25 mouse cellular contexts compared by ENCODE assay signal in genomic region chr15:80531026-80531425, GRCm38 (mm10). TPM values are rescaled to one million over a fixed set of nuclear protein-coding genes. Genes with fewer than 3 reads are reported as not detected.
DNase-seq lines count a peak whose midpoint lies in the region; ATAC-seq lines count a peak whose summit lies in the region.
"Had no signal": no experiment of that assay in that cellular context is flagged by ENCODE, and none has a peak within 500 bp of the region (broad histone marks: within the 10 kb centered on the region; RNA-seq: fewer than 3 reads in every experiment).

No protein-coding gene starts in this region.

- peak overlapping the region; percentile 63 for H3K4me2 ChIP-seq in liver, embryonic 12.5 days
- H3K4me2 ChIP-seq in intestine, embryonic 16.5 days (ENCODE audit: low read depth, low read length): no peak overlapping the region
- no peak overlapping the region for H3K4me2 ChIP-seq in kidney, embryonic 16.5 days (replicated peaks; ENCODE audit: low read depth, low read length)
- H3K4me2 ChIP-seq: heart, embryonic 11.5 days; lung, embryonic 15.5 days had no signal

- H3K9ac ChIP-seq in liver, embryonic 12.5 days: peak overlapping the region; percentile 61
- H3K9ac ChIP-seq in intestine, embryonic 16.5 days (ENCODE audit: low read depth, low read length): no peak overlapping the region
- H3K9ac ChIP-seq in kidney, embryonic 16.5 days (replicated peaks; ENCODE audit: low read length): no peak overlapping the region
- H3K9ac ChIP-seq: embryonic facial prominence, embryonic 12.5 days; limb, embryonic 13.5 days; lung, embryonic 15.5 days had no signal

- H3K4me3 ChIP-seq in liver, embryonic 12.5 days: no peak overlapping the region
- H3K4me3 ChIP-seq in intestine, embryonic 16.5 days (ENCODE audit: low read length): no peak overlapping the region
- no peak overlapping the region for H3K4me3 ChIP-seq in kidney, embryonic 16.5 days (ENCODE audit: low read length)
- H3K4me3 ChIP-seq: embryonic facial prominence, embryonic 12.5 days; gastrocnemius, adult 2 months; hindbrain, embryonic 12.5 days; limb, embryonic 13.5 days; lung, embryonic 15.5 days had no signal

- H3K9me3 ChIP-seq in liver, embryonic 12.5 days (replicated peaks): no peaks in the 10 kb centered on the region
- H3K9me3 ChIP-seq in intestine, embryonic 16.5 days (ENCODE audit: control insufficient read depth, low read length): no peaks in the 10 kb centered on the region
- no peaks in the 10 kb centered on the region for H3K9me3 ChIP-seq in kidney, embryonic 16.5 days (ENCODE audit: low read length)
- H3K9me3 ChIP-seq: embryonic facial prominence, embryonic 12.5 days; hindbrain, embryonic 12.5 days; limb, embryonic 13.5 days; lung, embryonic 15.5 days had no signal

- peaks cover 48% of the 10 kb centered on the region for H3K4me1 ChIP-seq in liver, embryonic 12.5 days
- no peaks in the 10 kb centered on the region for H3K4me1 ChIP-seq in intestine, embryonic 16.5 days (ENCODE audit: control insufficient read depth, insufficient read depth, low read length)
- H3K4me1 ChIP-seq in kidney, embryonic 16.5 days (ENCODE audit: insufficient read depth, low read length): no peaks in the 10 kb centered on the region
- H3K4me1 ChIP-seq: embryonic facial prominence, embryonic 12.5 days; limb, embryonic 13.5 days; lung, embryonic 15.5 days had no signal

- no peaks in the 10 kb centered on the region for H3K36me3 ChIP-seq in liver, embryonic 12.5 days
- H3K36me3 ChIP-seq in intestine, embryonic 16.5 days (ENCODE audit: control insufficient read depth, insufficient read depth, low read length): no peaks in the 10 kb centered on the region
- no peaks in the 10 kb centered on the region for H3K36me3 ChIP-seq in kidney, embryonic 16.5 days (ENCODE audit: insufficient read depth, low read length)
- H3K36me3 ChIP-seq: embryonic facial prominence, embryonic 12.5 days; hindbrain, embryonic 12.5 days; limb, embryonic 13.5 days; lung, embryonic 15.5 days had no signal

- DNase-seq in CD4-positive helper T cell, adult 2 months (ENCODE audit: low read depth, low spot score): peak; percentile 24
- DNase-seq in MN1 (ENCODE audit: low spot score): no peak
- DNase-seq: cerebellum, adult 8-10 months; forebrain, postnatal 0 days; gastrocnemius, adult 2 months; heart, postnatal 14 days; kidney, postnatal 4 days; layer of hippocampus, postnatal 36 days; lung, postnatal 4 days; midbrain, embryonic 14.5 days had no signal

- ATAC-seq in CD4-positive, CD25-positive, alpha-beta regulatory T cell, adult 4 months: peak; percentile 23
- peak; percentile 57 for ATAC-seq in liver, embryonic 12.5 days
- peak; percentile 39 for ATAC-seq in megakaryocyte-erythroid progenitor cell, adult 5-6 weeks (replicated peaks; ENCODE audit: low FRiP score, low TSS enrichment, poor library complexity, severe bottlenecking)
- ATAC-seq in intestine, embryonic 16.5 days: no peak
- ATAC-seq in kidney, embryonic 16.5 days (ENCODE audit: low FRiP score, low TSS enrichment): no peak

- 37% methylated on average over 9 of the region's 9 CpGs for WGBS in liver, embryonic 12.5 days (ENCODE audit: insufficient replicate concordance)
- WGBS in intestine, embryonic 16.5 days: 84% methylated on average over 9 of the region's 9 CpGs
- 78% methylated on average over 9 of the region's 9 CpGs for WGBS in kidney, embryonic 16.5 days

- peak overlapping the region; percentile 93 for H3K27ac ChIP-seq in liver, embryonic 12.5 days
- no peak overlapping the region for H3K27ac ChIP-seq in intestine, embryonic 16.5 days (ENCODE audit: low read length)
- no peak overlapping the region for H3K27ac ChIP-seq in kidney, embryonic 16.5 days (ENCODE audit: low read length)
- H3K27ac ChIP-seq: embryonic facial prominence, embryonic 12.5 days; gastrocnemius, adult 2 months; hindbrain, embryonic 12.5 days; limb, embryonic 13.5 days; lung, embryonic 15.5 days had no signal

- no peaks in the 10 kb centered on the region for H3K27me3 ChIP-seq in liver, embryonic 12.5 days (replicated peaks)
- H3K27me3 ChIP-seq in intestine, embryonic 16.5 days (replicated peaks; ENCODE audit: control insufficient read depth, insufficient read depth, low read length): no peaks in the 10 kb centered on the region
- H3K27me3 ChIP-seq in kidney, embryonic 16.5 days (ENCODE audit: insufficient read depth, low read length): no peaks in the 10 kb centered on the region
- H3K27me3 ChIP-seq: CH12.LX; embryonic facial prominence, embryonic 12.5 days; limb, embryonic 13.5 days; lung, embryonic 15.5 days had no signal

RNA-seq across cellular contexts. Expression of gene Enthd1, which starts 33.9 kb away (rescaled TPM):
- polyA plus RNA-seq in CD4-positive, CD25-positive, alpha-beta regulatory T cell, adult 4 months (2017; shearing (Covaris generic)): under 1 TPM in 1 of 2 experiments, not detected in 1; 0.24 TPM
- not detected in 2 replicates for polyA plus RNA-seq in liver, embryonic 12.5 days (2016; fragmentation: Nextera tagmentation; extraction: Ambion mirVana)
- not detected in 2 replicates for total RNA-seq in megakaryocyte-erythroid progenitor cell, adult 5-6 weeks (2014; fragmentation: Nextera tagmentation)
- not detected in 2 replicates for total RNA-seq in megakaryocyte-erythroid progenitor cell, adult 5-6 weeks (2017)
- polyA plus RNA-seq in intestine, embryonic 16.5 days (2015; fragmentation: Nextera tagmentation; extraction: Ambion mirVana): not detected in 2 replicates
- polyA plus RNA-seq in kidney, embryonic 16.5 days (2015; fragmentation: Nextera tagmentation; extraction: Ambion mirVana): not detected in 2 replicates
- total RNA-seq: CH12.LX; forebrain, postnatal 0 days; gastrocnemius, adult 2 months; heart, postnatal 14 days; layer of hippocampus, postnatal 36 days; MEL had no signal
- polyA plus RNA-seq: cortical plate, adult 2 months; embryonic facial prominence, embryonic 12.5 days; forebrain, postnatal 0 days; heart, embryonic 11.5 days; hindbrain, embryonic 12.5 days; kidney, embryonic 14.5 days; limb, embryonic 13.5 days; lung, embryonic 15.5 days; midbrain, embryonic 14.5 days; stomach, embryonic 16.5 days had no signal

RNA-seq across cellular contexts. Expression of gene Grap2, which starts 41.4 kb away (rescaled TPM):
- polyA plus RNA-seq in CD4-positive, CD25-positive, alpha-beta regulatory T cell, adult 4 months (2017; shearing (Covaris generic)): 10 to 100 TPM; 37.7 to 55.0 TPM
- 28.9 and 29.0 TPM in 2 replicates for polyA plus RNA-seq in liver, embryonic 12.5 days (2016; fragmentation: Nextera tagmentation; extraction: Ambion mirVana)
- 2.0 and 7.1 TPM in 2 replicates for total RNA-seq in megakaryocyte-erythroid progenitor cell, adult 5-6 weeks (2014; fragmentation: Nextera tagmentation)
- 1.1 and 7.0 TPM in 2 replicates for total RNA-seq in megakaryocyte-erythroid progenitor cell, adult 5-6 weeks (2017)
- 0.47 and 0.86 TPM in 2 replicates for polyA plus RNA-seq in intestine, embryonic 16.5 days (2015; fragmentation: Nextera tagmentation; extraction: Ambion mirVana)
- 0.62 and 0.81 TPM in 2 replicates for polyA plus RNA-seq in kidney, embryonic 16.5 days (2015; fragmentation: Nextera tagmentation; extraction: Ambion mirVana)
- total RNA-seq: forebrain, postnatal 0 days had no signal
- polyA plus RNA-seq: forebrain, postnatal 0 days had no signal

Comparison
In these comparisons a context has a peak if more than half of its experiments do, and no peak if none do; other contexts are left out.
1. ATAC-seq: peak in CD4-positive, CD25-positive, alpha-beta regulatory T cell, adult 4 months (single experiment), liver, embryonic 12.5 days (single experiment) and megakaryocyte-erythroid progenitor cell, adult 5-6 weeks (single experiment); none in intestine, embryonic 16.5 days (single experiment) and kidney, embryonic 16.5 days (single experiment).
2. RNA of gene Grap2, which starts 41.4 kb away (polyA plus RNA-seq): 37.7 to 55.0 TPM in CD4-positive, CD25-positive, alpha-beta regulatory T cell, adult 4 months and 28.9 to 29.0 TPM in liver, embryonic 12.5 days; 0.47 to 0.86 TPM in intestine, embryonic 16.5 days and 0.62 to 0.81 TPM in kidney, embryonic 16.5 days; every median in the first group is over 10 times any median in the second.